Mouse (Mus musculus): ENCODE data around the gene Magea10. TPM values are rescaled to one million over a fixed set of nuclear protein-coding genes. Genes with fewer than 3 reads are reported as not detected.

Magea10 gene
- total RNA-seq (2021): not detected
- long read RNA-seq, experiment 1: 0 reads
- long read RNA-seq, experiment 2: 0 reads

DNA sequence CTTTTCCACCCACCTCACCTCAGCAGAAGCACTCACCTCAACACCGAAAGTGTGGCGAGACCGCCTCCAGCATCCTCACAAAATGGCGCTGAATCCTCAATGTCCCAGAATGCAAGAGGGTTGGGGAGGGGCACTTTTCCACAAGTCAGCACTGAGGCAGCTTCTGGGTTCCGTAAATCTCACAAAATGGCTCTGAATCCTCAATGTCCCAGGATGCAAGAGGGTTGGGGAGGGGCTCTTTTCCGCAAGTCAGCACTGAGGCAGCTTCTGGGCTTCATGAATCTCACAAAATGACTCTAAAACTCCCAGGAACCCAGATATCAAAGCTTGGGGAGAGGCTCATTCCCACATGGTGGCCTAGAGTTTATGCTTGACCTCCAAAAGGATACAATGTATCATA, at the start of gene Magea10:
Magea10 (minus strand) TSS at position 101 of the 400 bp plus-strand sequence.
- DNase-seq: no peak

DNA sequence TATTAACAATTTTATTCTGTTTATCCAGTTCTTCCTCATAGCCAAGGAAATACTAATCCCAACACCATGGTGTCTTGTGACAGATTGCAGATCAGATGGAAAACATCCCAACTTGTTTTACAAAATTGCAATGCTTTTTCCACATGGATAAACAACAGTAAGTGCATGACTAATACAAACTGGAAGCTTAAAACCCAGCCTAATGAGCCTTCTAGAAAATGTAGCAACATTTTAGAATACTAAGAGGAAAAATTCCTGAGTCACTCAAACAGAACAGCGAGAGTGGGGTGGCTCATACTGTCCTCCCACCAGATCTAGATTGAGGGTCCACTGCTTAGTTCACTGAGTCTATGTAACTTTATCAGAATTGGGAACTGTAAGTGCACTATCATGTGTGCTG, 4.7 kb downstream of the Magea10 start:
- DNase-seq: no peak

Other genes with a start within 250 kb of the Magea10 start
- not detected for gene Magea4, start 164.8 kb downstream of the Magea10 start, total RNA-seq (2021)
- under 1 TPM; 0.63 to 0.86 TPM for gene Gabre, start 112.1 kb downstream of the Magea10 start, total RNA-seq (2021)

All from adrenal gland, postnatal 36 days (tissue).